Mouse (Mus musculus): Measurements from ENCODE around the gene Mgat5.

The Mgat5 gene

DNA sequence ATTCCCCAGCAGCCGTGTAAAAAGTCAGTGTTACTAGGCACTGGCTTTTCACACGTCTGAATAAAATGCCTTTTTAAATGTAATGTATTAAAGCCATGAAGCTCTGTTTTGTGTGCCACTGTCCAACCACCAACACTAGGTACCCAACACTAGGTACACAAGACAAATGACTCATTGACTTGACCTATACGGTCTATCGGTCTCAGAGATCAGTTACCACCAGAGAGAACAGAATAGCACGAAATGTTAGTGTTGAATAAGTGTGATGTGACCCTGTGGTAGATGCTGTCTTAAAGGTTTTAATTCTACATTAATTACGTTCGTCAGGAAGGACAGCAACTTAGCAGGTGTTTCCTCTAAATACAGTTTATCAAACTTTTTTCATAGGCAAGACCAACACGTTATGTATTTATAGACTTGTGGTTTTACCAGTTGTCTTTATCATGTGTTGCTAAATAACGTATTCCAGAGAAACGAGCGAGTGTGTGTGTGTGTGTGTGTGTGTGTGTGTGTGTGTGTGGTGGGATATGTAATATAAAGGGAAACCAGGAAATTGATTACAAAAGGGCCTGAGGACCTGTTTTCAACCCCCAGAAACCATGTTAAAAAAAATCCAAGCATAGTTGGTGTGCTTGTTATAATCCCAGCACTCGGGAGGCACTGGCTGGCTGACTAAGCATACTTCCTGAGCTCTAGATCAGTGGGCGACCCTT is 104.3 kb downstream of the Mgat5 start:
- ChIA-PET CTCF (interaction anchor here in 1 of 4 experiments (2.0 kb wide), 1 partner anchor 70 kb away, joined by 4 read pairs; no protein-coding TSS in a partner anchor), POLR2A (interaction anchor here in 3 of 4 experiments (0.5 to 1.0 kb wide), 3 partner anchors 31 to 635 kb away, joined by 3 read pairs; no protein-coding TSS in a partner anchor)

DNA sequence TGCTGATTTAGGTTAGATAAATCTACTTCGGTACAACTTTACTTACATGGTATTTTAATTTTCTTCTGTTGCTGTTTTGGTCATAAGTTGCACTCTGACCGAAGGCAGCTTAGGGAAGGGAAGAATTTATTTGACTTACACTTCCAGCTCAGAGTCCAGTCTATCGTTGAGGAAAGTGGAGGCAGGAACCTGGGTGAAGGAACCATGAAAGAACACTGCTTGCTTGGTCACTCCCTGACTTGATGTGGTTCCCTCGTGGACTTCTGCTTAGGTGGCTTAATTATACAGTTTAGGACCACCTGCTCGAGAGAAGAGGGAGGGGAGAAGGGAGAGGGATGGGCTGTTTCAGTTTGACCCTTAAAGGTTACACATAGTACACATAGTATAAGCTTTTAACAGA is 105.2 kb downstream of the Mgat5 start:
- ChIA-PET CTCF (interaction anchor here in 1 of 4 experiments (2.0 kb wide), 1 partner anchor 71 kb away, joined by 4 read pairs; no protein-coding TSS in a partner anchor), POLR2A (no interaction called here)

DNA sequence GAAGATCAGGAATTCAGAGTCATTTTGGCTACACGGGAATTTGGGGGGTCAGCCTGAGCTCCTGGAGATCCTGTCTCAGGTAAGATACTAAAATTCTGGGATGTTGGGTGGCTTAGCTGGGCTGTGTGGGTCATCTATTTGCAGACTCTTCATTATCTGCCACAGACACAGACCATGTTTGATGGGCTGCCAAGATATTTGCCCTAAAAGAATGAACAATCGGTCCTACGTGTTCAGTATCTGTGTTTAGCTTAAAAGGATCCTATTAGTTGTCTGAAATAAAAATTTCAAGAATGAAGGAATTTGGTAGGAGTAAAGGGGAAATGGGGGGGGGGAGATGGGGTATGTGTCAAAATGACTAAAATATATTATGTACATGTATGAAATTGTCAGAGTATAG is 105.9 kb downstream of the Mgat5 start:
- ChIA-PET CTCF (no interaction called here), POLR2A (interaction anchor here in 1 of 4 experiments (0.6 kb wide), 1 partner anchor 86 kb away, joined by 3 read pairs; no protein-coding TSS in a partner anchor)

DNA sequence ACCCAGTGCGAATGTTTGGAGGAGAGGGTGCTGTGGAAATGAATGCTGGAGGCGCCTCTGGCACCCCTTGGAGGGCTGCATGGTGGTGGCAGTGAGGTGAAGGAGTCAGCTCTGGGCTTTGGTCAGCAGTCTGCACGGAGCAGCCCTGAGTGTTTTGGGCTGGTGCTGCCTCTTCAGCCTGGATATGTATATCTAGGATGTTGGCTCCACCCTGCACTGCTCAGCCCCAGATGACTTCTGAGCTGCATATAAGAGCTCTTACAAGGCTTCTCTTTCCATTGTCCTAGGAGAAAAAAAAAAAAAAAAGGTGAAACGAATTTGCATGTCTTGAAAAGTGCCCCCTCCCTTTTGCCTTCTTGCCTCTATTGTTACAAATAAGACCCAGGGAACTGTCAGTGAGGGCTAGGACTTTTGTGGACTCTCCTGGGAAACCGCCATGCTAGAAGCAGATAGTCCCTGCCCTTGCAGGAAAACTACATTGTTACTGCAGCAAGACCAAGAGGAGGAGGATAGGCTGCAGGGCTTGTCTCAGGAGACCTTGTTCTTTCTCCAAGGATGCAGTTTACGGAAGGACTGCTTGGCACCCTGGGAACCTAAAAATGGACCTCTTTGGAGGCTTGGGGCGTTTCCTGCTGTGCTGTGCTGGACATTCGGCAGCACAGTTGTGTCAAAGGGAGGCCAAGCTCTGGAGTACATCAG is 109.0 kb downstream of the Mgat5 start:
- POLR2A ChIA-PET, result interaction anchor here in 3 of 4 experiments (0.6 to 1.3 kb wide), 8 partner anchors 8 to 679 kb away, joined by 3 to 6 read pairs (median 3); partner anchors contain the start of gene Mgat5 (in 1 of the 3)
- CTCF ChIA-PET, result interaction anchor here (0.5 to 1.7 kb wide), 8 partner anchors 9 to 1524 kb away, joined by 3 to 5 read pairs (median 3); no protein-coding TSS in a partner anchor

DNA sequence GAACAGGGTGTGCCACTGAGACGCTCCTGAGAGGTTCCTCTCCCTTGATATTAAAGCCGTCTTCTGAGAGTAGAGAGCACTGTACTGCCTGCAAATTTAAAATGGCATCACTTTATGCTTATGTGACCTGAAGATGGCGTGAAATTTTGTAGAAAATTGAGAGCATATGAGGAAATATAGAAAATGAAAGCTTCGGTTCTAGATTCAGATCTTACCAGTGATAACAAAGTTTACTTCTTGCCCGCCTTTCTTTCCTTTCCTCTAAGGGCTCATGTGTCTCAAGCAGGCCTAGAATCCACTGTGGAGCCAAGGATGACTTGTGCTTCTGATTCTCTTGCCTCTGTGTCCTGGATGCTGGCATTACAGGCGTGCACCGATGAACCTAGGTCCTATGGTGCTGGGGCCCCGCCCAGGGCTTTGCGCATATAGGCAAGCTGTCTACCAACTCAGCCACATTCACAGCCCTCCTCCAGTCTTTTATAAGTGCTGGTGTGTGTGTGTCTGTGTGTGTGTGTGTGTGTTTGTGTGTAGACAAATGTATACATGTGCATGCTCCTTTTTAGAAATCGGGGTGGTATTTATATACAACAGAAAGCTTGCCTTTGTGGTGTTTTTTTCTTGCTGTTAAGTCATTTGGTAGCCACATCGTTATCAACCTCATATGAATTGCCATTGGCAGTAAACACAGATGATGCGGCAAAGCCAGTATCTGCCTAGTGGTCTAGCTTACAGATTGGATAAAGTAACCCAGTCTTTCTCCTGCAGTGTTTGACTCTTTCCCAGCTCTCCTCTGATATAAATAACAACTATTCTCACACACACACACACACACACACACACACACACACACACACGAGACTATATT is 111.2 kb downstream of the Mgat5 start:
- POLR2A ChIA-PET, result no interaction called here
- CTCF ChIA-PET, result interaction anchor here in 1 of 4 experiments (0.7 kb wide), 1 partner anchor 56 kb away, joined by 3 read pairs; no protein-coding TSS in a partner anchor

DNA sequence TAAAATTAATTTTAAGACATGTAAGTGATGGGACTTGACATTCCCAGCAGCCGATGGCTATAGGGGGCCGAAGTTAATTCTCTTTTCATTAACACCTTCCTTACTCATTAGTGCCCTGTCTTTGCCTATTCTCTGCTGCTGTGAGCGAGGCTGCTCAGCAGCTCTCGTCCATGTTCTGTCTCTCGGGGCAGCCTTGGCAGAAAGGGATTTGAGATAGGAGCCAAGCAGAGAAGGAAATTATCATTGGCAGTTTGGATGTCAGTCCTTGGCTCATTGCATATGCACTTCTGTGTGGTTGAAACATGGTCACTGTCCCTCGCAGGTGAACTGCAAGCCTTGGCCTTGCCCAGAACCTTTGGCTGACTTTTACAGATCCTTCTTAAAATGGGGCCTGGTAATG is 111.8 kb downstream of the Mgat5 start:
- ChIA-PET CTCF (interaction anchor here in 1 of 4 experiments (0.7 kb wide), 1 partner anchor 55 kb away, joined by 3 read pairs; no protein-coding TSS in a partner anchor), POLR2A (no interaction called here)

DNA sequence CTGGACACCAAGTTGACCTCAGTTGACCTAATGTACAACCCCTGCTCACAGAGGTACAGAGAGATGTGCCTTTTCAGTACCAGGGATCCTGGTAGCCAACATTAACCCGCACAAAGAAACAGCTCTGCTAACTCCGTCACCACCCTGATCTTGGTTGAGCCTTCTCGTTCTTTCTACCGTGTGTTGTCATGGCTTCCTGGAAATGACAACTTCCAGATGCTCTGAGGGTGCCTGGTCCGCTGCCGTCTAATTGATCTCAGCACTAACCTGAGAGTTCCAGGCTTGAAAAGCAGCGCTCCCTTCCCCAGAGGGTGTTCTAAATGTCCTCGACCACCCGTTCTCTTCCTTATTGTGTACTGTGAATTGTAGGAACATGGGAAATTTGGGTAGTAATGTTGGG is 112.7 kb downstream of the Mgat5 start:
- ChIA-PET CTCF (no interaction called here), POLR2A (no interaction called here)

DNA sequence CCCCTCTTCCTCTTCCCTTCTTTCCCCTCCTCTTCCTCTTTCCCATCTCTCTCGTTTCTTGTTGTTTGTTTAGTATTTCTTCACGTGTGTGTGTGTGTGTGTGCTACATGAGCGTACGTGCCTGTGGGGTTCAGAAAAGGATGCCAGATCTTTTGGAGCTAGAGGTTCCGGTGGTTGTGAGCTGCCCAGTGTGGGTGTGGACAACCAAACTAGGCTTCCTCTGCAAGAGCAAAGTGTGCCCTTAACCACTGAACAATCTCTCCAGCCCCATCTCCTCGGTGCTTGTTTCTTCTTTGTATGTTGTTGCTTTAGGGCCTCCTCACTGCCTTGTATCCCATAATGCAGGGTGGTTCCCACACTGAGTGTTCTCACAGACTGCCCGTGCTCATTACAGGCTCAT is 113.7 kb downstream of the Mgat5 start:
- POLR2A ChIA-PET, result interaction anchor here in 1 of 4 experiments (0.6 kb wide), 1 partner anchor 13 kb away, joined by 3 read pairs; no protein-coding TSS in a partner anchor
- CTCF ChIA-PET, result no interaction called here

DNA sequence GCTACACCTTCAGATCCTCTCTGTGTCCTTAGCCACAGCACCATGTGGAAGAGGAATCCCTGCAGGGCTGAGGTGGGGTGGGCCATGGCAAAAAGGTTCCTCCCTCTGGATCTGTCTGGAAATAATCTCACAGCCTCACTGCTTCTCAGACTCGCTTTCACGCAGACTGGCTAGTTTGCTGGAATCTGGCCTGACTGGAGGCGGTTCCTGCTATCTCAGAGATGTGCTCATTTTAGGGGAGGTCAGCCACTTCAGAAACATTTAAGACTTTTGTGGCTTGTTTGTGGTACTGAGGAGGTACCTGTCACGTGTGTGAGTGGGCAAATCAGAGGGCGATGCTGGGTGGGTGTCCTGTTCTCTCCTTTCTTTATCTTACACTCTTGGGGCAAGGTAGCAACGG is 115.0 kb downstream of the Mgat5 start:
- ChIA-PET POLR2A (no interaction called here), CTCF (no interaction called here)

DNA sequence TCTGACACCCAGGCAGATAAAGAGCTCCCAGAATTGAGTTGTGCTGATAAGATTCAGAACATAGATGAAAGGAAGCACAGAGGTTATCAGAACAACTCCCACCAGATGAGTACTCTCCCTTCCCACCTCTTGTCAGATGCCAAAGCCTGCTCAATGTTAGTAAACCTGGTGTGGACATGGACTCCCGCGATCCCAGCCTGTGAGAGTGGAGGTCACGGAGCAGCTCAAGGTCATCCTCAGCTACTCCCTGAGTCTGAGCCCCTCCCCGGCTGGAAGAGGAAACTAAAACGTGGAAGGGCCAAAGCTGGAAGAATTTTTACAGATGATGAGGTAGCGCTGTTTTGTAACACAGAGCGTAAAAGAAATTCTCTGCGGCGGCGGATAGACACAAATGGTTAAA is 116.1 kb downstream of the Mgat5 start:
- CTCF ChIA-PET, result interaction anchor here in 2 of 4 experiments (0.5 to 1.0 kb wide), 3 partner anchors 15 to 164 kb away, joined by 3 to 5 read pairs (median 3); no protein-coding TSS in a partner anchor
- POLR2A ChIA-PET, result interaction anchor here in 2 of 4 experiments (0.6 to 1.7 kb wide), 3 partner anchors 7 to 228 kb away, joined by 4 to 5 read pairs (median 4); partner anchors contain the start of gene Mgat5 (in 1 of the 2)

DNA sequence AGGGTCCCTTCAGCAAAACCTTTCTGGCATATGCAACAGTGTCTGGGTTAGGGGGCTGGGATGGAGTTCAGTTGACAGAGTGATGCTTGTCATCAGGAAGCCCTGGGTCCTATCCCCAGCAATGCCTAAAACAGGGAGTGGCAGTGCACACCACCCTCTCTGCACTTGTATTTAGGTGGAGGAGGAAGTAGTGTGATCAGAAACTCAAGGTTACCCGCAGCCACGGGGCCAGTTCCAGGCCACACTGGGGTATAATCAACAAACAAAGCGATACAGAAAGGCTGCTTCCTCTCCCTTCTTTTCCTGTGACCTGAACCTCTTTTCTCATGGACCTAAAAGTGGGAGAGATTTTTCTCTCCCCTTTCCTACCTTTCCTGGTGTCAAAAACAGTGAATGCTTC is 116.8 kb downstream of the Mgat5 start:
- POLR2A ChIA-PET, result interaction anchor here in 2 of 4 experiments (0.6 to 1.7 kb wide), 4 partner anchors 8 to 229 kb away, joined by 3 to 5 read pairs (median 4); partner anchors contain the start of gene Mgat5 (in 1 of the 2)
- CTCF ChIA-PET, result interaction anchor here in 2 of 4 experiments (0.6 kb wide), 2 partner anchors 16 to 37 kb away, joined by 3 read pairs; no protein-coding TSS in a partner anchor

DNA sequence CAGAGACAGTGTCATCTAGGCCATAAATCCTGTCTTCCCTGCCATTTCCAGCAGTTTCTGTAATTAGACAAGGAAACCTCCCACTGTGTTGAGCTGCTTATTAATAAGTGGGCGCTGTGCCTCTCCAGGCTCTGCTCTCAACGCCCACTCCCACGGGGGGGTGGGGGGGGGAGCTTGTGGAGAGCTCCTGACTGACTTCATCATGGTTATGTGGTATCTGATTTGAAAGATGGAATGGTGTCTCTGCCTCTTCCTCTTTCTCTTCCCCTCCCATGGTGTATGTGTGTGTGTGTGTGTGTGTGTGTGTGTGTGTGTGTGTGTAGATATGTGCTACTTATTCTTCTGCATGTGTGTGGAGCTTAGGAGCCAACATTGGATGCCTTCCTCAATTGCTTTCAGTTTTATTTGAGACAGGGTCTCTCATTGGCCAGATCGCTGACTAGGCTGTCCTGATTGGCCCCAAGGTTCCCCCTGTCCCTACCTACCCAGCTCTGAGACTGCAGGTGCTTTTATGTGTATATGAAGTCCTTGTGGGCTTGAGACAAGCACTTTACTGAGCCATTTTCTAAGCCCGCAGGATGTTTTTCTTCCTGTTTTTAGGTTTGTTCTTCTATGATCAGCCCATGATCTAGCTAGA is 117.5 kb downstream of the Mgat5 start:
- POLR2A ChIA-PET, result interaction anchor here in 1 of 4 experiments (1.0 to 1.7 kb wide), 2 partner anchors 9 to 123 kb away, joined by 3 to 5 read pairs; no protein-coding TSS in a partner anchor
- CTCF ChIA-PET, result interaction anchor here in 2 of 4 experiments (0.6 to 1.0 kb wide), 2 partner anchors 38 to 137 kb away, joined by 3 read pairs; no protein-coding TSS in a partner anchor

DNA sequence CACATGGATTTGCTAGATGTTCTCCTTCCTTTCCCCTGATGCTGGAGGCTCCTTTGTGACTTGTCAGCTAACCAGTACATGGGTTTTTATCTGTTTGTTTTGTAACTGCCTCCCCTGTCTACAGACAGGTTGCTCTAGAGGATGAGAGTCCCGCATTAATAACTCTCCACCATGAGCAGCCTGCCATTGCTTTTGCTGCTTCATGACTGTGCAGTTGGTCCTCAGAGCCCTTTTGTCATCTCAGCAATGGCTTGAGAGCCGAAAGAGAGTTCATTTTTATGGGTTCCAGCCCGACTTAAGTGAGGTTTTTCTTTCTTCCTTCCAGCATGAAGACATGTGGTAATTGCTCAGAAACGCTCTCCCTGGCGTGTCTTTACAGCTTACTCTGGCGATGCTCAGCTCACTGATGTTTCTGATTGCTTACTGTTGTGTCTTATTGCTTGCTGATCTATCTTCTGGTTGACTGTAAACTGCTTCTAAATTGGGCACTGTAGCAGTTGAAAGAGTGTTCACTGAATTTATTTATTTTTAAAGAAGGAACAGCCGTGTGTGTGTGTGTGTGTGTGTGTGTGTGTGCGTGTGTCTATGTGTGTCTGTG is 120.9 kb downstream of the Mgat5 start:
- ChIA-PET POLR2A (no interaction called here), CTCF (interaction anchor here in 1 of 4 experiments (1.2 kb wide), 1 partner anchor 122 kb away, joined by 3 read pairs; no protein-coding TSS in a partner anchor)

DNA sequence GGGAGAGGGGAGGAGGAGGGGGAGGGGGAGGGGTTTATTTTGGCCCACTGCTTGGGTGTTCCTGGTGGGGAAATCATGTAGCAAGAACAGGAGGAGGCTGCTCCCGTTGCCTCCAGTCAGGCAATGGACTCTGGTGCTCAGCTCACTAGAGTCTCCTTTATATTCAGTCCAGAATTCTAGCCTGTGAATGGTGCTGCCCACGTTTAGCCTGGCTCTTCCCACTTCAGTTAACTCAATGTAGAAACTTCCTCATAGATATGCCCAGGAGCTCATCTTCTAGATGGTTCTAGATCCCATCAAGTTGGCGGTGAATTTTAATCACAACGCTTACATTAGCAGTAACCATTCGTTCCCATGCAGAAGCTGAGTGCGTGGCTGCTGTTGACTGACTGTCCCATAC is 123.0 kb downstream of the Mgat5 start:
- ChIA-PET CTCF (interaction anchor here in 1 of 4 experiments (0.6 kb wide), 1 partner anchor 137 kb away, joined by 16 read pairs; no protein-coding TSS in a partner anchor), POLR2A (interaction anchor here in 1 of 4 experiments (0.8 kb wide), 1 partner anchor 8 kb away, joined by 3 read pairs; no protein-coding TSS in a partner anchor)

DNA sequence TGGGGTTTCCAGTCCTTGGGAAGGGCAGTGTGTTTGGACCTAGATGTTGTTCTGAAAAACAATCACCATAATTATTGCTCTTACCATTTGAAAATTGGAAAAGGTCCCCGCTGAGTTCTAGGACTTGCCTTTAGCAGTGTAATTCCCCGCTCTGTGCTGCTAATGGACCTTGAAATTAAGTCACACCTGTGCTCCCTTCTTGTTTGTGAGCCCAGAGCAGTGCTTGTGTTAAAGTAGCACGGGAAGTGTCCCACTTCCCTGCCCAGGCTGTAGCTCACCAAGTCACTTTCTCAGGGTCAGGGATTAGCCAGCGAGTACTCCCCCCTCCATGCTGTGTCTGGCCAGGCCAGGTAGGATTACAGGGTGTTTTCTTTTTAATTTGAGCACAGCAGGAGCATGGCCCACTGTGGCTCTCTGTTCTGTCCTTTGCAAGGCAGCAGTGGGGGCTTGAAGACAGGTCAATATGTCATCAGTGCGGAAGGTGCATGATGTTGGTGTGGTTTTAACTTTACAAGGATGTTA is 123.6 kb downstream of the Mgat5 start:
- ChIA-PET CTCF (no interaction called here), POLR2A (no interaction called here)

DNA sequence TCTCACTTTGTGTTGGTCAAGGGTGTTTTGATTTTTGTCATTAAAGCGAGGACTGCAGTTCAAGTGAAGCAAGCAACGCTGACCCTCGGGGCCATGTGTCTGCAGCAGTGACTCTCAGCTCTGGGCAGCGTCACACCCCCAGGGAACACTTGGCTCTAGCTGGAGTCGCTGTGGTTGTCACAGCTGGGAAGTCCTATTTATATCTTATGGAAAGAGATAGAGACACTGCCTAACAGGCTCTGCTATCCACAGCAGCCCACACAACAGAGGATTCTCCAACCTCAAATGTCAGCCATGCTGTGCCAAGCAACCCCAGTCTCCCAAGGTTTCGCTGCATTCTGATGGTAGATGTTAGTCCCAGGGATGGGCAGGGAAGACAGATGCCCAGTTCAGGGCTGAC is 125.0 kb downstream of the Mgat5 start:
- POLR2A ChIA-PET, result no interaction called here
- CTCF ChIA-PET, result no interaction called here

DNA sequence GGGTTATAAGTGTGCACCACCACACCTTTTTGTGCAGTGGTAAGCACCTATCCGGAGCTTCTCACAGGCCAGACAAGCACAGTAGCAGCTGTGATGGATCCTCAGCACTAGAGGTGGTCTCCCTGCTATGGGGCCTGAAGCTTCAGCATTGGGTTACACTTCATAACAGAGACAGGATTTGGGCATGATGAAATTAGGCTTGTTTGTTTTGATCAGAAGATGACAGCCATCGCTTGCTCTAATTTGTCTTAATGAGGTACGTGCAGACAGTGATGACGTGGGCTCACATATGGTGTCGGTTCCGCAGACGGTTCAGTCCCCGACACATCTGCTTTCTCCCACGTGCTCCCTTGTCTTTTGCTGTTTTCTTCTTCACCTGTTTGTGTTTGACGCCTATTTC is 132.9 kb downstream of the Mgat5 start:
- CTCF ChIA-PET, result interaction anchor here in 1 of 4 experiments (0.7 kb wide), 1 partner anchor 17 kb away, joined by 3 read pairs; no protein-coding TSS in a partner anchor
- POLR2A ChIA-PET, result no interaction called here

All from embryonic stem cell, embryonic (primary cell).